Mouse (Mus musculus) layer of hippocampus, adult 2 months (tissue): Measurements from ENCODE around the gene Apobec3. TPM values are rescaled to one million over a fixed set of nuclear protein-coding genes. Genes with fewer than 3 reads are reported as not detected.

Experiments used
- DNase-seq, 2 experiments: peaks; one replicate each; pipeline ENCODE4 v3.0.0; 2022; ENCODE audit warnings: low spot score in 2 of 2
- H3K27ac ChIP-seq: fragments of 200-600 bp; 2 replicates; pipeline ENCODE4 v1.8.1; 2022
- H3K4me3 ChIP-seq: fragments of 200-600 bp; 2 replicates; pipeline ENCODE4 v1.8.1; 2022; ENCODE audit warnings: mild to moderate bottlenecking
- CTCF ChIP-seq: fragments of 200-600 bp; conservative IDR thresholded peaks from 2 replicates; pipeline ENCODE4 v1.8.1; 2022; ENCODE audit warnings: antibody characterized with exemption, mild to moderate bottlenecking, moderate library complexity
- total RNA-seq, 2 experiments: library from RNA; stranded (reverse); gene quantifications; 2 replicates each; pipeline ENCODE4 v1.2.3; 2021

Gene Apobec3
- total RNA-seq, 2 experiments from 2014 or later = 5.5 to 5.8 TPM

GRCm38 (mm10) chr15:79951730-79952503 lies 60.5 kb downstream of the Apobec3 start:
- DNase-seq = no peak
- no peak overlapping the region for H3K4me3 ChIP-seq
- H3K27ac ChIP-seq = peak overlapping the region; percentile 81; the same call in 1 of the 2 replicates
- TF ChIP-seq CTCF = no peak

GRCm38 (mm10) chr15:79952504-79953231 lies 61.2 kb downstream of the Apobec3 start:
- no peak for DNase-seq
- no peak for TF ChIP-seq CTCF
- Histone ChIP-seq H3K27ac (peak overlapping the region; percentile 14; the same call in 1 of the 2 replicates), H3K4me3 (no peak overlapping the region)

- Histone ChIP-seq H3K27ac (no peak overlapping the region), H3K4me3 (no peak overlapping the region)
- no peak for TF ChIP-seq CTCF
- DNase-seq = no peak
Observed at GRCm38 (mm10) chr15:79953470-79953869, 62.0 kb downstream of the Apobec3 start.

- TF ChIP-seq CTCF = no peak
Observed at GRCm38 (mm10) chr15:79956559-79956958, 65.1 kb downstream of the Apobec3 start.

GRCm38 (mm10) chr15:79958418-79958817 lies 67.0 kb downstream of the Apobec3 start:
- H3K27ac ChIP-seq = no peak overlapping the region
- TF ChIP-seq CTCF = no peak
- no peak overlapping the region for H3K4me3 ChIP-seq
- no peak for DNase-seq

More at GRCm38 (mm10) chr15:79956559-79956958, 65.1 kb downstream of the Apobec3 start:
- Histone ChIP-seq H3K4me3 (no peak overlapping the region), H3K27ac (no peak overlapping the region)
- DNase-seq = no peak

GRCm38 (mm10) chr15:79961366-79961921 lies 70.0 kb downstream of the Apobec3 start:
- no peak for DNase-seq
- H3K27ac ChIP-seq = no peak overlapping the region
- no peak overlapping the region for H3K4me3 ChIP-seq
- peak; percentile 68 for TF ChIP-seq CTCF

GRCm38 (mm10) chr15:79962661-79963060 lies 71.2 kb downstream of the Apobec3 start:
- Histone ChIP-seq H3K4me3 (no peak overlapping the region), H3K27ac (no peak overlapping the region)
- no peak for TF ChIP-seq CTCF
- DNase-seq = no peak

- DNase-seq = no peak
- H3K4me3 ChIP-seq = no peak overlapping the region
- TF ChIP-seq CTCF = no peak
- no peak overlapping the region for H3K27ac ChIP-seq
Observed at GRCm38 (mm10) chr15:79964376-79964775, 72.9 kb downstream of the Apobec3 start.

Other genes with a start within 250 kb of the Apobec3 start
- 10 to 100 TPM; 12.3 to 13.1 TPM for gene Fam227a, start 232.7 kb upstream of the Apobec3 start, total RNA-seq
- 10 to 100 TPM; 39.5 to 45.4 TPM for gene Cby1, start 232.5 kb upstream of the Apobec3 start, total RNA-seq
- gene Tomm22, start 220.8 kb upstream of the Apobec3 start, total RNA-seq = 100 to 1,000 TPM in 1 of 2 experiments, 10 to 100 TPM in 1; 99.9 to 105 TPM
- 10 to 100 TPM; 46.0 to 47.0 TPM for gene Josd1, start 203.7 kb upstream of the Apobec3 start, total RNA-seq
- 10 to 100 TPM; 52.4 to 59.1 TPM for gene Gtpbp1, start 200.8 kb upstream of the Apobec3 start, total RNA-seq
- 10 to 100 TPM; 29.2 to 34.8 TPM for gene Sun2, start 149.1 kb upstream of the Apobec3 start, total RNA-seq
- 10 to 100 TPM; 55.5 to 64.8 TPM for gene Dnal4, start 113.8 kb upstream of the Apobec3 start, total RNA-seq
- 100 to 1,000 TPM; 756 to 804 TPM for gene Nptxr, start 86.9 kb upstream of the Apobec3 start, total RNA-seq
- 10 to 100 TPM; 11.9 to 22.4 TPM for gene Npcd, start 57.4 kb upstream of the Apobec3 start, total RNA-seq
- 100 to 1,000 TPM; 336 to 347 TPM for gene Cbx6, start 57.0 kb upstream of the Apobec3 start, total RNA-seq
- gene Cbx7, start 79.5 kb downstream of the Apobec3 start, total RNA-seq = 10 to 100 TPM; 49.8 to 50.3 TPM
- gene Pdgfb, start 123.3 kb downstream of the Apobec3 start, total RNA-seq = 10 to 100 TPM; 27.4 to 29.3 TPM
- gene Syngr1, start 199.7 kb downstream of the Apobec3 start, total RNA-seq = 100 to 1,000 TPM; 356 to 380 TPM
- 100 to 1,000 TPM; 558 to 583 TPM for gene Rpl3, start 200.2 kb downstream of the Apobec3 start, total RNA-seq
- 10 to 100 TPM; 28.2 to 30.2 TPM for gene Tab1, start 241.5 kb downstream of the Apobec3 start, total RNA-seq